ENCODE assay signal across 8 mouse cellular contexts in the genomic region with DNA sequence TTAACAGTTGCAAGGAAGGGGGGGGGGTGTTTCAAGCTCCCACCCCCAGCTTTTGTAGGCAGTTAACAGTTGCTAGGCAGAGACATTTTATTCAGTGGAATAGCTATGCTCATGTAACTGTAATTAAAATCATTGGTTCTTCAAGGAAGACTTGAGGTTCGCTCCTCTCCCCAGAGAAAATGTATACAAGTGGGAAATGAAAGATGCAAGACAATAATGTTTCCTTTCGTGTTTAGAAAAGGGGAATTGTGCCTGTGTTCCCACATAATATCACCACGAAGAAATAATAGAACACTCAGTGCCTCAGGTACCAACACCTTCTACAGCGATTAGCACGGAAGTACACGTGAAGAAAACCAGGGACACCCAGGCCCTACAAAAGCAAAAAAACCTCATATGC. TPM values are rescaled to one million over a fixed set of nuclear protein-coding genes. Genes with fewer than 3 reads are reported as not detected.
DNase-seq lines count a peak whose midpoint lies in the region; ATAC-seq and TF ChIP-seq lines count a peak whose summit lies in the region.

Gene Klhdc1 (plus strand): TSS at position 301 of the 400 bp plus-strand sequence.

- no peaks in the 10 kb centered on the region for H3K36me3 ChIP-seq in kidney, adult 2 months (ENCODE audit: control insufficient read depth, insufficient read depth, low read length)
- H3K36me3 ChIP-seq in MEL (ENCODE audit: control insufficient read depth in 1 of 2, insufficient read depth in 2 of 2, low read length in 2 of 2) = no peaks in the 10 kb centered on the region
- no peaks in the 10 kb centered on the region for H3K36me3 ChIP-seq in heart, embryonic 11.5 days (ENCODE audit: control insufficient read depth, insufficient read depth, low read length)
- H3K36me3 ChIP-seq in neural tube, embryonic 13.5 days = no peaks in the 10 kb centered on the region

- ATAC-seq in heart, embryonic 11.5 days (replicated peaks; ENCODE audit: insufficient number of reproducible peaks, low FRiP score, low TSS enrichment) = no peak
- no peak for ATAC-seq in neural tube, embryonic 13.5 days (ENCODE audit: low read depth)
- no peak for ATAC-seq in erythroid progenitor cell, adult 5-6 weeks (replicated peaks; ENCODE audit: low FRiP score, poor library complexity, severe bottlenecking)

- no peaks in the 10 kb centered on the region for H3K27me3 ChIP-seq in kidney, adult 2 months (replicated peaks; ENCODE audit: control insufficient read depth, insufficient read depth, low read length)
- peaks cover 0 to 7% of the 10 kb centered on the region in 2 experiments; a peak in 3 of 4 replicates for H3K27me3 ChIP-seq in MEL (ENCODE audit: control insufficient read depth in 1 of 2, insufficient read depth in 2 of 2, low read length in 2 of 2)
- no peaks in the 10 kb centered on the region for H3K27me3 ChIP-seq in heart, embryonic 11.5 days (ENCODE audit: control insufficient read depth, insufficient read depth, low read length)
- H3K27me3 ChIP-seq in neural tube, embryonic 13.5 days = no peaks in the 10 kb centered on the region

- 76% methylated on average over 6 of the region's 6 CpGs for WGBS in kidney, adult 2 months
- WGBS in heart, embryonic 11.5 days (ENCODE audit: insufficient replicate concordance) = 65% methylated on average over 6 of the region's 6 CpGs
- 67% methylated on average over 6 of the region's 6 CpGs for WGBS in neural tube, embryonic 13.5 days

- no peak for TF ChIP-seq POLR2A in kidney, adult 2 months (IDR thresholded peaks at IDR 0.05; ENCODE audit: low read depth, low read length)
- TF ChIP-seq POLR2A in MEL (IDR thresholded peaks at IDR 0.05; ENCODE audit: control insufficient read depth in 1 of 2, insufficient read depth in 1 of 2, low read depth in 1 of 2, low read length in 2 of 2, poor library complexity in 1 of 2) = no peak

- H3K9me3 ChIP-seq in MEL (replicated peaks; ENCODE audit: insufficient read depth, low read length) = no peaks in the 10 kb centered on the region
- no peaks in the 10 kb centered on the region for H3K9me3 ChIP-seq in heart, embryonic 11.5 days (replicated peaks; ENCODE audit: control insufficient read depth, low read length)
- no peaks in the 10 kb centered on the region for H3K9me3 ChIP-seq in neural tube, embryonic 13.5 days

- peak within 1 kb of the TSS; percentile 65 for H3K4me3 ChIP-seq in kidney, adult 2 months (ENCODE audit: insufficient read depth, low read depth, low read length)
- H3K4me3 ChIP-seq in MEL (ENCODE audit: control insufficient read depth in 1 of 2, insufficient read depth in 1 of 2, low read depth in 2 of 2, low read length in 2 of 2) = peak within 1 kb of the TSS; percentile 48 to 64
- peak within 1 kb of the TSS; percentile 78 for H3K4me3 ChIP-seq in heart, embryonic 11.5 days (ENCODE audit: low read depth, low read length)
- peak within 1 kb of the TSS; percentile 69 for H3K4me3 ChIP-seq in neural tube, embryonic 13.5 days

- TF ChIP-seq RAD21 in MEL (IDR thresholded peaks at IDR 0.05; ENCODE audit: low read depth, low read length) = no peak

- peak within 1 kb of the TSS; percentile 67 for H3K4me2 ChIP-seq in heart, embryonic 11.5 days
- H3K4me2 ChIP-seq in neural tube, embryonic 13.5 days = peak within 1 kb of the TSS; percentile 72

- TF ChIP-seq CTCF in kidney, adult 2 months (conservative IDR thresholded peaks at IDR 0.05; ENCODE audit: insufficient read depth, insufficient read length, low read depth, low read length) = no peak
- TF ChIP-seq CTCF in MEL (IDR thresholded peaks at IDR 0.05 in 2 of 3, conservative IDR thresholded peaks at IDR 0.05 in 1 of 3; ENCODE audit: control insufficient read depth in 1 of 3, insufficient read depth in 1 of 3, low read depth in 2 of 3, low read length in 3 of 3, poor library complexity in 1 of 3, severe bottlenecking in 1 of 3) = no peak

- no peaks in the 10 kb centered on the region for H3K4me1 ChIP-seq in kidney, adult 2 months (ENCODE audit: control insufficient read depth, insufficient read depth, low read length)
- H3K4me1 ChIP-seq in MEL (ENCODE audit: control insufficient read depth in 1 of 2, insufficient read depth in 2 of 2, low read length in 2 of 2) = no peaks in the 10 kb centered on the region; a peak in 1 of 4 replicates
- H3K4me1 ChIP-seq in heart, embryonic 11.5 days (ENCODE audit: control insufficient read depth, insufficient read depth, low read length) = 0 out of 2 replicates have a peak, but pooled peaks cover 3% of the 10 kb centered on the region
- H3K4me1 ChIP-seq in neural tube, embryonic 13.5 days (replicated peaks) = peaks cover 9% of the 10 kb centered on the region

- H3K9ac ChIP-seq in MEL (ENCODE audit: control insufficient read depth, low read depth, low read length, poor library complexity, severe bottlenecking) = peak within 1 kb of the TSS; percentile 66
- peak within 1 kb of the TSS; percentile 91 for H3K9ac ChIP-seq in heart, embryonic 11.5 days (ENCODE audit: low read depth, low read length)
- H3K9ac ChIP-seq in neural tube, embryonic 13.5 days = peak within 1 kb of the TSS; percentile 85

- no peak within 1 kb of the TSS for H3K27ac ChIP-seq in kidney, adult 2 months (ENCODE audit: insufficient read depth, low read depth, low read length)
- no peak within 1 kb of the TSS for H3K27ac ChIP-seq in MEL (ENCODE audit: control insufficient read depth, low read depth, low read length)
- H3K27ac ChIP-seq in heart, embryonic 11.5 days (ENCODE audit: low read depth, low read length) = peak within 1 kb of the TSS; percentile 89
- peak within 1 kb of the TSS; percentile 86 for H3K27ac ChIP-seq in neural tube, embryonic 13.5 days (replicated peaks)

- no peak for TF ChIP-seq EP300 in MEL (IDR thresholded peaks at IDR 0.05; ENCODE audit: low read depth in 1 of 2, low read length in 2 of 2)

- H3K79me2 ChIP-seq in MEL (ENCODE audit: control insufficient read depth, insufficient read depth, low read length, poor library complexity) = no peaks in the 10 kb centered on the region

- DNase-seq in kidney, adult 2 months = no peak
- no peak for DNase-seq in kidney, postnatal 10 days
- DNase-seq in MEL (ENCODE audit: low read depth, low spot score) = no peak
- DNase-seq in left cerebral cortex, adult 8-10 months (ENCODE audit: low spot score in 2 of 2) = no peak
- DNase-seq in right cerebral cortex, adult 2 months (ENCODE audit: low spot score in 2 of 2) = no peak

TF ChIP-seq in MEL, 35 proteins besides CTCF, POLR2A, EP300 and RAD21:
- TF ChIP-seq CHD1 (IDR thresholded peaks at IDR 0.05; ENCODE audit: low read depth, low read length) (no peak), E2F4 (IDR thresholded peaks at IDR 0.05; ENCODE audit: borderline replicate concordance, low read depth, low read length) (no peak)

RNA-seq across cellular contexts. Expression of gene Klhdc1, which starts in this region (rescaled TPM):
- 2.9 and 5.9 TPM in 2 replicates for polyA plus RNA-seq in kidney, adult 2 months (2012; rRNA removed)
- 0.23 and 0.26 TPM in 2 replicates for total RNA-seq in MEL (2012; rRNA removed)
- 1 to 10 TPM in 1 of 2 experiments, not detected in 1; 1.1 TPM for polyA plus RNA-seq in MEL (2012; ENCODE audit: insufficient read depth in 1 of 2, insufficient read length in 2 of 2, low read depth in 1 of 2, low replicate concordance in 2 of 2, missing spikeins in 1 of 2)
- 7.7 and 8.9 TPM in 2 replicates for polyA plus RNA-seq in heart, embryonic 11.5 days (2014; fragmentation: Nextera tagmentation; extraction: Ambion mirVana)
- 10 to 100 TPM; 21.8 to 23.6 (median 22.9) TPM for total RNA-seq in left cerebral cortex, adult 8-10 months (2022)
- polyA plus RNA-seq in neural tube, embryonic 13.5 days (2015; fragmentation: Nextera tagmentation; extraction: Ambion mirVana) = 8.4 and 9.8 TPM in 2 replicates
- total RNA-seq in erythroid progenitor cell, adult 5-6 weeks (2015; ENCODE audit: low replicate concordance) = 1.7 TPM in 1 of 2 replicates, not detected in the other
- total RNA-seq in erythroid progenitor cell, adult 5-6 weeks (2017; ENCODE audit: low replicate concordance) = 0.83 and 1.7 TPM in 2 replicates

Comparison
In these comparisons a context has a peak if more than half of its experiments do, and no peak if none do; other contexts are left out.
1. RNA of gene Klhdc1 (total RNA-seq): 21.8 to 23.6 TPM in left cerebral cortex, adult 8-10 months; 0.83 to 1.7 TPM in erythroid progenitor cell, adult 5-6 weeks and 0.23 to 0.26 TPM in MEL; every median in the first group is over 4 times any median in the second.
2. H3K27ac ChIP-seq: peak in heart, embryonic 11.5 days (single experiment) and neural tube, embryonic 13.5 days (single experiment); none in kidney, adult 2 months (single experiment) and MEL (single experiment).
3. Peak in every context shown above with its lines, with median percentiles within 50 percentile points of each other: H3K4me3 ChIP-seq and H3K9ac ChIP-seq.